Mouse (Mus musculus) ES-E14 (cell line): ENCODE data around the gene Dtd1. TPM values are rescaled to one million over a fixed set of nuclear protein-coding genes. Genes with fewer than 3 reads are reported as not detected.

ENCODE experiments used
- DNase-seq: peaks from one replicate; pipeline ENCODE4 v3.0.0-alpha.2; 2013; ENCODE audit warnings: low read depth, low spot score
- H3K27ac ChIP-seq: 2 replicates; pipeline ENCODE4 v1.5.1; 2012; ENCODE audit warnings: low read depth, mild to moderate bottlenecking, low read length, moderate library complexity, mixed read lengths; ENCODE audit not compliant: poor library complexity, insufficient read depth, severe bottlenecking
- H3K36me3 ChIP-seq: 2 replicates; pipeline ENCODE4 v1.6.1; 2012; ENCODE audit warnings: mild to moderate bottlenecking, low read length, moderate library complexity, mixed read lengths; ENCODE audit not compliant: control insufficient read depth, poor library complexity, insufficient read depth, severe bottlenecking
- H3K4me1 ChIP-seq, 2 experiments: fragments of 150-350 bp in 1 of 2; sonication (generic) in 1 of 2; 2 replicates each; pipeline ENCODE4 v1.6.1; 2012; ENCODE audit warnings: low read length in 2 of 2, mild to moderate bottlenecking in 1 of 2, mixed read lengths in 1 of 2; ENCODE audit not compliant: control insufficient read depth in 2 of 2, insufficient read depth in 2 of 2, poor library complexity in 1 of 2
- H3K4me3 ChIP-seq, 2 experiments: fragments of 150-350 bp in 1 of 2; sonication (generic) in 1 of 2; 2 replicates each; pipeline ENCODE4 v1.5.1; 2012; ENCODE audit warnings: low read length in 2 of 2, low read depth in 1 of 2, mild to moderate bottlenecking in 1 of 2, mixed read lengths in 1 of 2; ENCODE audit not compliant: insufficient read depth in 1 of 2, poor library complexity in 1 of 2, severe bottlenecking in 1 of 2
- H3K9ac ChIP-seq: 2 replicates; pipeline ENCODE4 v1.6.1; 2012; ENCODE audit warnings: low read depth, mild to moderate bottlenecking, low read length, mixed read lengths; ENCODE audit not compliant: poor library complexity, insufficient read depth, severe bottlenecking
- H3K9me3 ChIP-seq: fragments of 150-350 bp; sonication (generic); 2 replicates; pipeline ENCODE4 v1.6.1; 2012; ENCODE audit warnings: low read depth, mild to moderate bottlenecking, low read length; ENCODE audit not compliant: control insufficient read depth, insufficient read depth
- CHD2 ChIP-seq: IDR thresholded peaks from 2 replicates; pipeline ENCODE4 v1.6.1; 2014; ENCODE audit warnings: mild to moderate bottlenecking, low read depth, low read length, inconsistent platforms
- HCFC1 ChIP-seq: IDR thresholded peaks from 2 replicates; pipeline ENCODE4 v1.6.1; 2012; ENCODE audit warnings: low read length, inconsistent platforms, borderline replicate concordance; ENCODE audit not compliant: insufficient read depth
- MAFK ChIP-seq: IDR thresholded peaks from 2 replicates; pipeline ENCODE4 v1.6.1; 2014; ENCODE audit warnings: mild to moderate bottlenecking, low read depth, low read length, inconsistent platforms; ENCODE audit not compliant: insufficient read depth
- ZC3H11A ChIP-seq: IDR thresholded peaks from 2 replicates; pipeline ENCODE4 v1.6.1; 2012; ENCODE audit warnings: low read depth, mild to moderate bottlenecking, inconsistent platforms, low read length, borderline replicate concordance
- ZNF384 ChIP-seq: IDR thresholded peaks from 2 replicates; pipeline ENCODE4 v1.6.1; 2012; ENCODE audit warnings: low read depth, low read length, inconsistent platforms
- in situ Hi-C, 2 experiments: fragments of 600-800 bp; cut with MboI; formaldehyde crosslinking; loops; one replicate each; pipeline ENCODE4 v1.15.1; 2025; ENCODE audit warnings: low sequenced_read_pairs in 2 of 2, inconsistent platforms in 1 of 2; ENCODE audit not compliant: unreplicated experiment in 2 of 2
- total RNA-seq: library from RNA; depleted of rRNA; stranded (reverse); fragments of 300-350 nt; gene quantifications from 2 replicates; pipeline ENCODE4 v1.2.3, GENCODE M21; 2012

The Dtd1 gene
- total RNA-seq, 1 experiment, result 21.2 TPM

DNA sequence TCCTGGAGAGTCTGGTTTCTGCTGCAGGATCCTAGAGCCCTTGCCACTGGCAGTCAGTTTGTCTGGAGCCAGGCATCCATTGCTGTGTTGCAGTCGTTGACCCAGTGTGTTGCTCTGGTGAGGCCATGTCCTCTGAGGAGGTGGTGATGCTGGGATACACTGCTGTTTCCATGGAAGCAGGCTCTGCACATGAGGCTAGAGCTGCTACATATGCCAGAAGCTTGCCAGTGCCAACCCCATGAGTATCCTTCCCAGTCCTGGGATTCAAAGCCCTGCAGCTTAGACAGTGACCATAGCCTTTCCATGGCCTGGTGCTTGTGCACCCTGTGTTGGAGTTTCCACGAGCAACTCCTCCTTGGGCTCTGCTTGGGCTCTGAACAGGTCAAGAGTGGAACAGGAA lies 33.9 kb downstream of the Dtd1 start:
- Histone ChIP-seq H3K4me1 (no peaks in the 10 kb centered on the region), H3K36me3 (peaks cover 2% of the 10 kb centered on the region; the same call in 1 of the 2 replicates), H3K9ac (no peak overlapping the region), H3K9me3 (no peaks in the 10 kb centered on the region), H3K4me3 (no peak overlapping the region), H3K27ac (no peak overlapping the region; the same call in 1 of the 2 replicates)
- TF ChIP-seq ZC3H11A (no peak), ZNF384 (no peak), MAFK (no peak), HCFC1 (no peak), CHD2 (no peak)
- DNase-seq, result no peak
- in situ Hi-C loops, result no loop called here

DNA sequence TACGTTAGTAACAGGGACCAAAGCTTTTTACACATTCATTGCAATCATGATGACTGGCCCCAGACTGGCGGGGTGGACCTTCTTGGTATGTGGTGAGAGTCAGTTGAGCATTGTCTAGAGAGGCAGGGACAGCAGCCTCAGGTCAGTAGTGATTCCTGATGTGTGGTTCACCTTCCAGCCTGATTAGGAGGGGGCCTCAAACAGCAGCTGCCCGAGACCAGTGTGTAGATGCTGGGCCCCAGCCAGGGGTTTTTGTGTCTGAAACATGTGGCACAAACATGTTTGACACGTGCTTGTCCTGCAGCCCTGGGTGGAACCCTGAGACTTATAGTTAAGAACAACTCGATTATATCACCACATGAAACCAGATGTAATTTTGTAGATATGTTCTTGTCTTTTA lies 34.5 kb downstream of the Dtd1 start:
- Histone ChIP-seq H3K36me3 (peaks cover 2% of the 10 kb centered on the region; the same call in 1 of the 2 replicates), H3K4me3 (no peak overlapping the region), H3K4me1 (no peaks in the 10 kb centered on the region), H3K9me3 (no peaks in the 10 kb centered on the region), H3K9ac (no peak overlapping the region), H3K27ac (no peak overlapping the region)
- in situ Hi-C loops, result no loop called here
- DNase-seq, result no peak
- TF ChIP-seq ZNF384 (no peak), ZC3H11A (no peak), HCFC1 (no peak), MAFK (no peak), CHD2 (no peak)

DNA sequence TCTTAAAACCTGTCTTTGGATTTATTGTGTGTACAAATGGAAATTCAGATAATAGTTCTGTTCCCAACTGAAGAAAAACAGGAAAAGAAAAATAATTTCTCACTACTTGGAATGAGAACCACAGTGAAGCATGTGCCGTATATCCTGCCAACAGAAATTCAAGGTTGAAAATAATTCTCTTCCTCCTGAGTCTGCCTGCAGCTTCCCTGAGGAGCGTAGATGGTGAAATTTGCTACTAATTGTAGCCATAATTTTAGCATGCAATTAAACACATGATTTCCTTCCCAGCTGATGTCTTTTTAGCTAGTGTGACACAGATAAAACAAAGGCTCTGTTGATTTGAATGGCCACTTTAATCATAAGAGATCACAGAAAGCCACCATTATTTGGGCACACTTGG lies 35.0 kb downstream of the Dtd1 start:
- no peak for DNase-seq
- H3K9me3 ChIP-seq, result no peaks in the 10 kb centered on the region
- H3K27ac ChIP-seq, result no peak overlapping the region
- no peaks in the 10 kb centered on the region for H3K4me1 ChIP-seq
- in situ Hi-C loops, result no loop called here
- no peak overlapping the region for H3K9ac ChIP-seq
- H3K4me3 ChIP-seq, result no peak overlapping the region
- peaks cover 2% of the 10 kb centered on the region; the same call in 1 of the 2 replicates for H3K36me3 ChIP-seq
- TF ChIP-seq ZC3H11A (no peak), ZNF384 (no peak), MAFK (no peak), CHD2 (no peak), HCFC1 (no peak)

DNA sequence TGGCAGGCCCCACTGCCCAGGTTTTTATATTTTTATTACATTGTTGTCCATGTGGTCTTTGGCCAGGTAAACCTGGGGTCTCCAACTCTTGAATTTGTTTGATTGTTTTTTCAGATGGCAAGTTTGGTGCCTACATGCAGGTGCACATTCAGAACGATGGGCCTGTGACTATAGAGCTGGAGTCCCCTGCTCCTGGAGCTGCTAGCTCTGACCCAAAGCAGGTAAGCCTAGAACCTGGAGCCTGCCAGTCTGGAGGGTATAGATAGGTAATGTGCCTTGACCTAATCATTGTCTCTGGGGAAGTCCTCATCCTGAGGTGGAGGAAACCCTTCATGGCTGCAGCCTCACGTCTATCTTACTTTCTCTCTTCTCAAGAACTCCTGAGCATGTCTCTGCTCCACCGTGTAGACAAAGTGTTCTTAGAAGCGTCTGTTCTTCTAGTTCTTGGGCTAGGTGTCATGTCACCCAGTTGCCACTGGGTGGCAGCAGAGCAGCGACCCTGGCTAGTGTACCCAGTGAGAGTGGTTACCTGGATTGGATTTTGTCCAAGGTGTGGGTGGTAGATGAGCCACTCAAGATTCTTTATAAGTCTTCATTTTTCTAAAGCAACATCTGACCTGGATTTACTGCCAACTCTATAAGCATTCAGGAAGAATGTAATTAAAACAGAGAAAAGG lies 36.1 kb downstream of the Dtd1 start:
- in situ Hi-C loops, result no loop called here

DNA sequence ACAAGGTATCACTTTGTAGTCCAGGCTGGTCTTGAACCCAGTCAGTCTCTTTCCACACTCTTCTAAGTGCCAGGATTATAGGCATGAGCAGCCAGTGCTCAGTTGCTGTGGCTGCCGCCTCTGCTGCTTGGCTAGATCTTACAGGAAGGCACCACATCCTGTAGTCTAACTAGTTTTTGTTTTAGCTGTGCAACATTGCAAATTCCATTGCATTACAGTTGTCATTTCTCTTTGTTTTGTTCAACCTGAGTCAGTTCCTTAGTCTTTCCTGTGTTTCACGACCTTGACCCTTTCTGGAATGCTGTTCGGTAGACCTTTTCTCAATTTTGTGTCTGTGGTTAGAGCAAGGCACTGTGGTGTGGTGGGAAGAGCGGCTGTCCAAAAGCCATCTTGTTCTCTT lies 37.5 kb downstream of the Dtd1 start:
- in situ Hi-C loops, result no loop called here
- no peak overlapping the region for H3K27ac ChIP-seq
- no peak for DNase-seq
- H3K9me3 ChIP-seq, result no peaks in the 10 kb centered on the region
- TF ChIP-seq ZNF384, result no peak
- TF ChIP-seq CHD2, result no peak
- TF ChIP-seq HCFC1, result no peak
- TF ChIP-seq MAFK, result no peak
- no peak for TF ChIP-seq ZC3H11A
- H3K4me1 ChIP-seq, result no peaks in the 10 kb centered on the region
- no peak overlapping the region for H3K9ac ChIP-seq
- no peak overlapping the region for H3K4me3 ChIP-seq
- peaks cover 7% of the 10 kb centered on the region; the same call in 1 of the 2 replicates for H3K36me3 ChIP-seq

More for the DNA sequence above, 36.1 kb downstream of the Dtd1 start:
- Histone ChIP-seq H3K27ac (no peak overlapping the region), H3K9me3 (no peaks in the 10 kb centered on the region), H3K4me3 (no peak overlapping the region), H3K9ac (no peak overlapping the region), H3K36me3 (peaks cover 6% of the 10 kb centered on the region; the same call in 1 of the 2 replicates), H3K4me1 (no peaks in the 10 kb centered on the region)
- TF ChIP-seq CHD2, result no peak
- peak; percentile 36 for DNase-seq
